Mouse (Mus musculus): ENCODE measurements at regions not wholly inside any gene's neighbourhood (a gene's known extent, or its start where the extent isn't known, plus 50 kb on each side); places are given as distances from the start of the nearest gene placed in this dataset.

DNA sequence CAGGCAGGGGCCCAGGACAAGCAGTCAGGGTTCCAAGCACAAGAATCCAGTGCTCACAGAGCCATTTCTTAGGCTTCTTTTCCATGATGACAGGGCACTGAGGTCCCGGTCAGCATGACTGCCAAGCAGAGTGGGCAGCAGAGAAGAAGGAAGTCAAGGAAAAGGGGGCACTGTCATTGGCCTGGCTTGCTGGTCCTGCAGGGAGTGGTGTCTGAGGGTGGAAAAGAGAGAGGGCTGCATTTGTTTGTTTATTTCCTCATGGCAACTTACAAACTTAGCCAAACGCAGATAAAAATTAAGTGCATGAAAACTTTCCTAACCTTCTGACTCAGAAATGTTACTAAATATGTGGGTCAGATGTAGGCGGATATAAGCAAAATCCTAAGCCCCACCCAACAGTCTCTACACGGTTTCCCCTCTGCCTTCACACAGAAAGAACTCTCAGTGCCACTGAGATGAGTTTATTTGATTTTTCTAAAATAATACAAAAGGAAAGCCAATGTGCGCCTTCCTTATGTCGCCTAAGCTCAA lies 244.5 kb downstream of the Mreg start:
- Histone ChIP-seq H3K4me3 (ENCODE audit: insufficient read depth in 1 of 2, low read depth in 2 of 2, low read length in 2 of 2) (no peak overlapping the region), H3K4me1 (replicated peaks; ENCODE audit: control insufficient read depth in 2 of 2, insufficient read depth in 2 of 2, low read length in 1 of 2) (no peaks in the 10 kb centered on the region), H3K9me3 (ENCODE audit: control insufficient read depth, low read length) (no peaks in the 10 kb centered on the region), H3K4me2 (ENCODE audit: low read depth) (no peak overlapping the region), H3K27me3 (ENCODE audit: control insufficient read depth, insufficient read depth, low read length) (no peaks in the 10 kb centered on the region), H3K36me3 (replicated peaks; ENCODE audit: control insufficient read depth, insufficient read depth, low read depth) (no peaks in the 10 kb centered on the region), H3K27ac (no peak overlapping the region), H3K9ac (replicated peaks) (no peak overlapping the region)
- ATAC-seq (ENCODE audit: insufficient read depth) (no peak), DNase-seq (ENCODE audit: low read depth in 3 of 3, low spot score in 3 of 3) (no peak)
- TF ChIP-seq CTCF (IDR thresholded peaks at IDR 0.05; ENCODE audit: low read depth) (no peak), EP300 (IDR thresholded peaks at IDR 0.05; ENCODE audit: low read depth) (no peak)
- WGBS (ENCODE audit: insufficient replicate concordance) = 62% methylated on average over 6 of the region's 6 CpGs

DNA sequence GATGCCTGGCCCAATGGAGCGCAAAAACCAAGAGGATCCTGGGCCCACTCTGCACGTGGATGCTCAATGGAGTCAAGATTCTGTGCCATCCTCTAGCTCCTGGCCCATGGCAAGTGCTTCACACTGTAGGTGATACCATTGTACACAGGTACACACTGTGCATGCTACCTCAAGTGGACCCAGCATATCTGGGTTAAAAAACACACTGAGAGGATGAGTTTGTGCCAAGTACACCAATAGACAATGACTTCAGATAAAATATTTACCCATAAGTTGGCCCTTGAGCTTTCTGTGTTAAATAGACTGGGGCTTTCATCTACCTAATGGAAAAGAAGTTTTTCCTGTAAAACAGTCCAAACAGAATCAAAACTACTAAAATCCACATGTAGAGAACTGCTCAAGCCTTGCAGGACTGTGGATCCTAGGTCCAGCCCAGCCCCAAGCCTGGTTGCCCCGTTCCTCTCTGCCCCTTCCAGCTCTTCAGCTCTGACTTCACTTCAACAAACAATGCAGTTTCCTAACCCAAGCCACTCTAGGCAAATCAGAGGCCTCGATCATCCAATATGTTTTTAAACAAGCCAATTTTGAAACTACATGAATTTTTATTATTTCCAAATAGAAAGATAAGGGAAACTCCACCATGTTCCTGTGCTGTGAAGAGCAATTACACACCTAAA lies 247.5 kb downstream of the Mreg start:
- Histone ChIP-seq H3K9ac (replicated peaks) (no peak overlapping the region), H3K4me2 (ENCODE audit: low read depth) (no peak overlapping the region), H3K4me3 (ENCODE audit: insufficient read depth in 1 of 2, low read depth in 2 of 2, low read length in 2 of 2) (no peak overlapping the region), H3K27me3 (ENCODE audit: control insufficient read depth, insufficient read depth, low read length) (no peaks in the 10 kb centered on the region), H3K36me3 (replicated peaks; ENCODE audit: control insufficient read depth, insufficient read depth, low read depth) (no peaks in the 10 kb centered on the region), H3K9me3 (ENCODE audit: control insufficient read depth, low read length) (no peaks in the 10 kb centered on the region), H3K27ac (no peak overlapping the region), H3K4me1 (replicated peaks; ENCODE audit: control insufficient read depth in 2 of 2, insufficient read depth in 2 of 2, low read length in 1 of 2) (no peaks in the 10 kb centered on the region)
- TF ChIP-seq EP300 (IDR thresholded peaks at IDR 0.05; ENCODE audit: low read depth) (no peak), CTCF (IDR thresholded peaks at IDR 0.05; ENCODE audit: low read depth) (no peak)
- DNase-seq (ENCODE audit: low read depth in 3 of 3, low spot score in 3 of 3) (no peak), ATAC-seq (ENCODE audit: insufficient read depth) (no peak)
- WGBS (ENCODE audit: insufficient replicate concordance) = 57% methylated on average over 4 of the region's 4 CpGs

DNA sequence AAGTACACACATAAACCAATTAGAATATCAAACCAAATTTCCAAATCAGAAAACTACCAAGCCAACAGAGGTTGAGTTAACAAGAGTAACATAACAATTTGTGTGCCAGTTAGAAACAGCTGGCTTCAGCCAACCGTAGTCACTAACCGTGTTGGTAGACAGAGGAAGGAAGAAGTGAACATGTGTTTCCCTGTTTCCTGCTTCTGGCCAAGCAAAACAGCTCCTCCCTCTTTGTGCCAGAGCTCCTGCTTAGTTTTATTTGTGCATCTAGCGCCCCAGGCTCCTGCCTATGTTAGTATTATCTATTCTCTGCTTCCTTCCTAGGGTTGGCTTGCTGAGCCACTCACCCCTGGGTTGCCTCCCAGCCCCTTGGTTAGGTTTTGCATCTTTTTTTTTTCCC lies 255.2 kb downstream of the Mreg start:
- H3K27ac ChIP-seq = no peak overlapping the region
- ATAC-seq (ENCODE audit: insufficient read depth) (no peak), DNase-seq (ENCODE audit: low read depth in 3 of 3, low spot score in 3 of 3) (no peak)
- no peaks in the 10 kb centered on the region for H3K9me3 ChIP-seq (ENCODE audit: control insufficient read depth, low read length)
- H3K4me2 ChIP-seq (ENCODE audit: low read depth) = no peak overlapping the region
- no peak overlapping the region for H3K4me3 ChIP-seq (ENCODE audit: insufficient read depth in 1 of 2, low read depth in 2 of 2, low read length in 2 of 2)
- no peak overlapping the region for H3K9ac ChIP-seq (replicated peaks)
- H3K27me3 ChIP-seq (ENCODE audit: control insufficient read depth, insufficient read depth, low read length) = no peaks in the 10 kb centered on the region
- WGBS (ENCODE audit: insufficient replicate concordance) = 10% methylated on average over 3 of the region's 3 CpGs
- TF ChIP-seq EP300 (IDR thresholded peaks at IDR 0.05; ENCODE audit: low read depth) (peak; percentile 3; the same call in 1 of the 2 replicates), CTCF (IDR thresholded peaks at IDR 0.05; ENCODE audit: low read depth) (no peak)
- peaks cover 0 to 17% of the 10 kb centered on the region in 2 experiments; a peak in 2 of 4 replicates for H3K4me1 ChIP-seq (replicated peaks; ENCODE audit: control insufficient read depth in 2 of 2, insufficient read depth in 2 of 2, low read length in 1 of 2)
- no peaks in the 10 kb centered on the region for H3K36me3 ChIP-seq (replicated peaks; ENCODE audit: control insufficient read depth, insufficient read depth, low read depth)

DNA sequence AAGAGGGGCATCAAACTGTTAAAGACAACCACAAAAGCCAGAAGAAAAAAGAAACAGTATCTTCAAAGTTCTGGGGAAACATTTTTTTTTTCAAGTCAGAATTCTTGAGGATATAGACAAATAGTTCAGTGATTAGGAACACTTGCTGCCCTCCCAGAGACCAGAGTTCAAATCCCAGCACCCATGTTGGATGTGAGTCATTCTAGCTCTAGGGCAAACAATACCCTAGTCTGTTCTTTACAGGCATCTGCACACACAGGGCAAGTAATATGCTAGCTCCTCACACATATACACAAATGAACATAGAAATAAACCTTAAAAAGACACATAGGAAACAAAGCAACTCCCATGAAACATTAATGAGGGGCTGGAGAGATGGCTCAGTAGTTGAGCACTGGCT lies 256.8 kb downstream of the Mreg start:
- no peak for TF ChIP-seq CTCF (IDR thresholded peaks at IDR 0.05; ENCODE audit: low read depth)
- no peak for TF ChIP-seq EP300 (IDR thresholded peaks at IDR 0.05; ENCODE audit: low read depth)
- Histone ChIP-seq H3K9ac (replicated peaks) (no peak overlapping the region), H3K27me3 (ENCODE audit: control insufficient read depth, insufficient read depth, low read length) (no peaks in the 10 kb centered on the region), H3K36me3 (replicated peaks; ENCODE audit: control insufficient read depth, insufficient read depth, low read depth) (no peaks in the 10 kb centered on the region), H3K4me3 (ENCODE audit: insufficient read depth in 1 of 2, low read depth in 2 of 2, low read length in 2 of 2) (no peak overlapping the region), H3K27ac (no peak overlapping the region), H3K4me1 (replicated peaks; ENCODE audit: control insufficient read depth in 2 of 2, insufficient read depth in 2 of 2, low read length in 1 of 2) (peaks cover 0 to 17% of the 10 kb centered on the region in 2 experiments; a peak in 2 of 4 replicates), H3K9me3 (ENCODE audit: control insufficient read depth, low read length) (no peaks in the 10 kb centered on the region), H3K4me2 (ENCODE audit: low read depth) (no peak overlapping the region)
- DNase-seq (ENCODE audit: low read depth in 3 of 3, low spot score in 3 of 3) = no peak
- ATAC-seq (ENCODE audit: insufficient read depth) = no peak

DNA sequence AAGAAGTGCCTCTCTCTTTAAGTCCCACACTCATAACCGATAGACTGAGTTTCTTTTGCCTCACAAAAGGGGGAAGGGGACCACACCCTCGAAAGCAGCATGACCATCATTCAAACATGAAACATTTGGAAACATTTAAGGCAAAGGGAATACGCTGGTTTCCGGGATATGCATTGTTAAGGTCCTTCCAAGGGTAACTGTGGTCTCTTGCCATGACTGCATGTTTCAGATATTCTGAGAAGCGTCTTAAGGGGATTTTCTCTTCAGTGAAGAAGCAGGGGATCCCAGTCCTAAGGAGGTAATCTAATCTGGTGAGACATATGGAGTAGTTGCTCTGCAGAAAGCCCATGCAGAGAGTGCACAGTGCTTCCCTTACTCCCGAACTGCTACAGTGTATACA lies 258.8 kb downstream of the Mreg start:
- DNase-seq (ENCODE audit: low read depth in 3 of 3, low spot score in 3 of 3) (no peak), ATAC-seq (ENCODE audit: insufficient read depth) (no peak)
- H3K9ac ChIP-seq (replicated peaks) = no peak overlapping the region
- WGBS (ENCODE audit: insufficient replicate concordance) = 43% methylated on average over 6 of the region's 6 CpGs
- H3K4me2 ChIP-seq (ENCODE audit: low read depth) = no peak overlapping the region
- no peak for TF ChIP-seq CTCF (IDR thresholded peaks at IDR 0.05; ENCODE audit: low read depth)
- no peak for TF ChIP-seq EP300 (IDR thresholded peaks at IDR 0.05; ENCODE audit: low read depth)
- H3K4me1 ChIP-seq (replicated peaks; ENCODE audit: control insufficient read depth in 2 of 2, insufficient read depth in 2 of 2, low read length in 1 of 2) = peaks cover 0 to 16% of the 10 kb centered on the region in 2 experiments; a peak in 2 of 4 replicates
- no peaks in the 10 kb centered on the region for H3K9me3 ChIP-seq (ENCODE audit: control insufficient read depth, low read length)
- no peak overlapping the region for H3K27ac ChIP-seq
- H3K4me3 ChIP-seq (ENCODE audit: insufficient read depth in 1 of 2, low read depth in 2 of 2, low read length in 2 of 2) = no peak overlapping the region
- no peaks in the 10 kb centered on the region for H3K36me3 ChIP-seq (replicated peaks; ENCODE audit: control insufficient read depth, insufficient read depth, low read depth)
- no peaks in the 10 kb centered on the region for H3K27me3 ChIP-seq (ENCODE audit: control insufficient read depth, insufficient read depth, low read length)
